Mouse (Mus musculus) activated CD4-positive, CD25-positive, alpha-beta regulatory T cell, adult 4 months (primary cell): ENCODE results near the gene Fga. TPM values are rescaled to one million over a fixed set of nuclear protein-coding genes. Genes with fewer than 3 reads are reported as not detected.

Source experiments
- ATAC-seq: one replicate; pipeline ENCODE4 v1.8.0; 2017
- polyA plus RNA-seq, 2 experiments: library from polyadenylated mRNA; unstranded; fragments of 100-300 nt; shearing (Covaris generic); gene quantifications; one replicate each; pipeline ENCODE4 v1.2.1; 2017

Gene Fga
- polyA plus RNA-seq = not detected

GRCm38 (mm10) chr3:83025475-83026301 lies at the start of gene Fga:
Gene Fga (plus strand): TSS chr3:83026076.
- ATAC-seq = no peak

- no peak for ATAC-seq
Measured at GRCm38 (mm10) chr3:82980818-82981217, 45.1 kb upstream of the Fga start.

GRCm38 (mm10) chr3:82981861-82982260 lies 44.0 kb upstream of the Fga start:
- no peak for ATAC-seq

DNA sequence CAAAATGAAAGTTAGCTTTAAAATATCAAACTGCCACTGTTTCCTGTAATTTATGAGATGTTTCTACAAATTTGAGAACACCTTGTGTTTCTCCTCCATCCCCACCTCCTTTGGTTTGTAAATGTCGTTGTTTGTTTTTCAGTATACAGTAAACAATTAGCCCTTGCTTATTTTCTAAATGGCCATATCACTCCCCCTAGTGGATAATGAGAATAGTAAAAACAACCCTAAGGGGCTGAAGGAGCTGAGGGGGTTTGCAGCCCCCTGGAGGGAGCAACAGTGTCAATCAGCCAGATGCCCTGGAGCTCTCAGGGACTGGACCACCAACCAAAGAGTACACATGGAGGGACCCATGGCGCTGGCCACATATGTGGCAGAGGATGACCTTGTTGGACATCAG lies 41.0 kb upstream of the Fga start:
- ATAC-seq = no peak

DNA sequence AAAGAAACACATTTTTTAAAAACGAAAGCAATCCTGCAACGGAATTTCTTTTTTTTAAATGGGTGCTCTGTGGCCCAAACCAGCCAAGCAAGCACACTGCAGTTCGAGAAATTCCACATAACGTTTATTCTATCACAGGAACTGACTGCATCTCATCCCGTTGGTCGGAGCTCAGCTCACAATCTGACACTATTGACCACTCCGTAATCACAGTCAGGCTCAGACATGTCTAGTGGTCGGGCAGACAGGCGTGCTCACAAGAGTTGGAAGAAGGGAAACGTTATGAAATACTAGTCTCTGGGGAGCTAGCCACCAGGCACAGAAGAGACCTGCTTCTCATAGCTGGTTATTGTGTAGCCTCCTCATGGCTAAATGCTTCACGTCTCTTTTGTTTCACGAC lies 33.9 kb upstream of the Fga start:
- no peak for ATAC-seq

GRCm38 (mm10) chr3:82992956-82993355 lies 32.9 kb upstream of the Fga start:
- no peak for ATAC-seq

DNA sequence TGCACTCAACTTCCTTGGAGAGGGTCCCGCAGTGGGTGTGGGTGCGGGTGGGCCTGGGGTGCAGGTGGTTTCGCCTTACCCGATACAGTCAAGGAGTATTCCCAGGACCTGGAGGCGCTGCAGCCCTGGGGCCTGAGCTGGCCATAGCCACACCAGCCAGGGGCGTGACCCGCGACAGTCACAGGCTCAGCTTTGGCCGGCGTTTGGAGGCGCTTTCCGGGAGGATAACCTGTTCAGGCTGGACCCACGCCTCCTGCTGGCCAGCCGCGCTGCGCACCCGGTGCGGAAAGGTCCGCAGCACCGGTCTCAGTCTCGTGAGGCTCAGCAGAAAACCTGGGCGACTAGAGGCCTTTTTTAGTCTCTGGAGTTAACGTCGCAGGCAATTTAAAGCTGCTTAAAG lies 30.5 kb upstream of the Fga start:
- ATAC-seq = no peak

DNA sequence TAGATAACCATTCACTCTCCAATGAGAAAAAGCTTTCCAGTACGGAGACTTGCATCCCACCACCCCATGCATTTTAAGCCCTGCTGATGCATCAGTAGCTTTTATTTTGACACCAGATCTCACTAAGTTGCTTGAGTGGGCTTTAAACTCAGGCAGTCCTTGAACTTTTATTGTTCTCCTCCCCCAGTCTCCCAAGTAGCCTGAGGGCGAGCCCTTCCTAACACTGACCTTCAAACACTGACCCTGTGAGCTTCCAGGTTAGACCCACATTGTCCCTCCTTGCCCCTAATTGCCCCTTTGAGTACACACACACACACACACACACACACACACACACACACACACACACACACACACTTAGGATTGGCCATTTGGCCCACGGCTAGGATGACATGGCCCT lies 29.2 kb upstream of the Fga start:
- ATAC-seq = no peak

GRCm38 (mm10) chr3:82998772-82999463 lies 27.0 kb upstream of the Fga start:
- ATAC-seq = peak; percentile 71

DNA sequence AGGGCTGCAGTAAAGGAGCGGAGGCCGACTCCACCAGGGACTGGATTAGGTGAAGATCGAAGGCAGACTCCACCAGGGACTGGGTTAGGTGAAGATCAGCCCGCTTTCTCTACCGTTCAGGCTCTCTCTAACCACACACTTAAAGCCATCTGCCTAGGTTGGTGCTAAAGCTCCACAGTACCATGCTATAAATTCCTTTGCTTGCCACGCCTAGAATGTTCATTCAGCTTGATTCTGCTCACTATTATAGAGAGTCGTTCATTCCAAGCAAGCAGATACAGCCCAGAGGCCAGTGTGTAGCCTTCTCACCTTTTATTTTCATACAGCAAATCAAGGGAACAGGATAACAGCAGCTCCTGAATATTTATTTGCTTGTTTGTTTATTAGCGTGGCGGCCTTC lies 25.9 kb upstream of the Fga start:
- ATAC-seq = no peak

- ATAC-seq = peak; percentile 40
Measured at GRCm38 (mm10) chr3:83002191-83002590, 23.7 kb upstream of the Fga start.

- no peak for ATAC-seq
Measured at GRCm38 (mm10) chr3:83003068-83003467, 22.8 kb upstream of the Fga start.

DNA sequence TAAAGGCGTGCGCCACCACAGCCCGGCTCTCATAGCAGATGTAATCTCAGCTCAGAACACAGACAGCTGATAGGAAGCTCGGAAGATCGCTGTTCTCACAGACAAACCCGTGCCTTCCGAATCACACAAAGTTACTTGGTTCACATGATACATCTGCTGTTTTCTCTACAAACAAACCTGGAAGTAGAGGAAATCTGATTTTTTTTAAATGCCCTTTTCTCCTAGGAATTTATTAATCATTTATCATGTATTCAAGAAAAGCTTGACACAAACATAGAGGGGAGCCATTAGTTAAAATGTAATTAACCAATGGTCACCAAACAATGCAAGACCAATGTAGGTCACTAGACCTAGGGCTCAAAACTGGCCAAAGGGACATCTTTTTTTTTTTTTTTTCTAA lies 21.1 kb upstream of the Fga start:
- no peak for ATAC-seq

DNA sequence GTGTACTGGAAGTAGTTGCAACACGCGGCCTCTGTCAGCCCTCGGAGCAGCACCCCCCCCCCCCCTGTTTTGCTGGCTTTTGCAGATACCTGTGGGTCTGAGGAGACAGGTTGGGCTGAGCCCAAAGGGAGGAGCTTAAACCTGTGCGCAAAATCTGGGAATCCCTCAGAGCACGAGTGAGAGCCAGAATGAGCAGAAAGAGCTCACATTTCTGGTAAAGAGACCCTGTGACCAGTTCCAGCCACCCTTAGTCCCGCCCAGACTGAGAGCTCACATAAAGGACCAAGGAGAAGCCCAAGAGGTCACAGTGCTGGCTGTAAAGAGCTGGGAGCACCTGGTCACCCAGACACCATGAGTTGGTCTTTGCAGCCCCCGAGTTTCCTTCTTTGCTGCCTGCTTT lies 18.3 kb upstream of the Fga start, which contains the start of gene Fgg:
Gene Fgg (plus strand): TSS at position 168 of the 400 bp plus-strand sequence.
- ATAC-seq = no peak

- ATAC-seq = no peak
Measured at GRCm38 (mm10) chr3:83010291-83010690, 15.6 kb upstream of the Fga start.

DNA sequence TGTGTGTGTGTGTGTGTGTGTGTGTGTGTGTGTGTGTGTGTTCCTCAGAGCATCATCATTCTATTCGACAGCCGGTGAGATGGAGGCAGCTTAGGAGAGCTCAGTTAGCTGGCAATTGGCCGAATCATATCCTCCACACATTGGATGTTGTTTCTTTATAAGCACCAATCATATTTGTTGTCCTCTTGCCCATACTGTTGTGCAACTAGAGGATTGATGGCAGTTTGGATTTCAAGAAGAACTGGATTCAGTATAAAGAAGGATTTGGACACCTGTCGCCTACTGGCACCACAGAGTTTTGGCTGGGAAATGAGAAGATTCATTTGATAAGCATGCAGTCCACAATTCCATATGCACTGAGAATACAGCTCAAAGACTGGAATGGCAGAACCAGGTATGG lies 14.7 kb upstream of the Fga start:
- no peak for ATAC-seq

DNA sequence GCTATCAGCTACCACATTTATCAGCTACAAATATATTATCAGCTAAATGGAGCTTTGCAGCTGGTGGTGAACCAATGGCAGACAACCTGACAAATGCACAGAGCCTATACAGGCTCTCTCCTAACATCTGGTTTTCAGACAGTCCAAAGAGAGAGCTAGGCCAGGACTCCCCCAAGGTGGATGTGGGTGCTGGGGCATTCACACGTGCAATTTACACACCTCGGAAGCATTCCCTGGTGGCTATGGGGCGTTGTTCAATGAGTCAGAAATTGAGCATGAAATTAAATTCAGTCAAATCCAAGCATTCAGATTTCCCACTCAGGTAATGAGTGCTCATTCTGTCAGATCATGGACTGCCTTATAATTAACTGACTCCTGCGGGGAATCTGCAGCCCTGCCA lies 14.3 kb upstream of the Fga start:
- no peak for ATAC-seq

- ATAC-seq = no peak
Measured at GRCm38 (mm10) chr3:83012636-83013035, 13.2 kb upstream of the Fga start.

DNA sequence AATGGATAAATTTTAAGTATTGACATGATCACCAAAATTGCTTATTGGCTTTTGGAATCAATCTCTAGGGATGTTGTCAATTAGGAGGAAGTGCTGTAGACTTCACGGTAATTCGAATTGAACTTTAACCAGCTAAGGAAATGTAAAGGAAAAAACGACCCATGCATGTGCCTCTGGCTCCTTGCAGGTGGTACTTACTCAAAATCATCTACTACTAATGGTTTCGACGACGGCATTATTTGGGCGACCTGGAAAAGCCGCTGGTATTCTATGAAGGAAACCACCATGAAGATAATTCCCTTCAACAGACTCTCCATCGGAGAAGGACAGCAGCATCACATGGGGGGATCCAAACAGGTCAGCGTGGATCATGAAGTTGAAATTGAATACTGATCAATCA lies 11.9 kb upstream of the Fga start:
- ATAC-seq = no peak

DNA sequence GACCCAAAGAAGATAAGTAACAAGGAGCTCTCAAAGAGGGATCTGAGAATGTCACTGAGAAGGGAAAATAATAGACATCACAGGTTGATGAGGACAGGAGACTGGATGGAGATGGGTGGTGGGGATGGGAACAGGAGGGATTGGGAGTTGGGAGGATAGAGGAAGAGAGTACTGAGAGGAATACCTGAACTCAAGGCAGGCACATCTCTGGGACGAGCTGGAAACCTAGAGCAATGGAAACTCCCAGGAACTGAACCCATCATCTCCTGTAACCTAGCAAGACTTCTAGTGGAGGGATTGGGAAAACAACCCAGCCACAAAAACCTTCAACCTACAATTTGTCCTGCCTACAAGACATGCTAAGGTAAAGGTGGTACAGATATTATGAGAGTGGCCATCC lies 9.6 kb upstream of the Fga start:
- ATAC-seq = no peak

- no peak for ATAC-seq
Measured at GRCm38 (mm10) chr3:83020387-83020786, 5.5 kb upstream of the Fga start.

GRCm38 (mm10) chr3:83021176-83021575 lies 4.7 kb upstream of the Fga start:
- no peak for ATAC-seq

GRCm38 (mm10) chr3:83025036-83025435 lies 840 bp upstream of the Fga start:
- no peak for ATAC-seq

GRCm38 (mm10) chr3:83027546-83028251 lies 1.8 kb downstream of the Fga start:
- ATAC-seq = no peak
